Mouse (Mus musculus) c-Kit-positive CD71-positive TER-119-positive erythroid progenitor cells, embryonic 14.5 days (primary cell): ENCODE measurements at regions not wholly inside any gene's neighbourhood (a gene's known extent, or its start where the extent isn't known, plus 50 kb on each side); places are given as distances from the start of the nearest gene placed in this dataset.
"Not testable (repeated sequence)": the region's sequence is repeated elsewhere in the genome, so short reads cannot be mapped to it uniquely, and the experiment has no call there.

Experiments
- DNase-seq: peaks from one replicate; pipeline ENCODE4 v3.0.0-alpha.2; 2013; ENCODE audit warnings: low spot score

- DNase-seq, result no peak
Observed at GRCm38 (mm10) chr3:128415568-128415967, 519.4 kb upstream of the Fam241a start.

GRCm38 (mm10) chr3:128413481-128413880, 517.4 kb upstream of the Fam241a start:
- no peak for DNase-seq

GRCm38 (mm10) chr3:128412157-128412556, 516.0 kb upstream of the Fam241a start:
- no peak for DNase-seq

GRCm38 (mm10) chr3:128394805-128395204, 498.7 kb upstream of the Fam241a start:
- no peak for DNase-seq

- DNase-seq, result no peak
Observed at GRCm38 (mm10) chr3:128380579-128380978, 484.5 kb upstream of the Fam241a start.

GRCm38 (mm10) chr3:128369521-128370127, 473.5 kb upstream of the Fam241a start:
- DNase-seq, result no peak

GRCm38 (mm10) chr3:128362310-128362709, 466.2 kb upstream of the Fam241a start:
- no peak for DNase-seq

GRCm38 (mm10) chr3:128349123-128349522, 453.0 kb upstream of the Fam241a start:
- DNase-seq, result not testable (repeated sequence)

GRCm38 (mm10) chr3:128347782-128348574, 451.9 kb upstream of the Fam241a start:
- DNase-seq, result no peak

- DNase-seq, result no peak
Observed at GRCm38 (mm10) chr3:128337508-128337907, 441.4 kb upstream of the Fam241a start.

- peak; percentile 2 for DNase-seq
Observed at GRCm38 (mm10) chr3:128337031-128337430, 440.9 kb upstream of the Fam241a start.

- DNase-seq, result no peak
Observed at GRCm38 (mm10) chr3:128327677-128328076, 431.6 kb upstream of the Fam241a start.

- no peak for DNase-seq
Observed at GRCm38 (mm10) chr3:128301312-128301711, 405.2 kb upstream of the Fam241a start.

GRCm38 (mm10) chr3:128298110-128298509, 402.0 kb upstream of the Fam241a start:
- DNase-seq, result no peak

GRCm38 (mm10) chr3:128287846-128288245, 391.7 kb upstream of the Fam241a start:
- no peak for DNase-seq

GRCm38 (mm10) chr3:128285214-128285613, 389.1 kb upstream of the Fam241a start:
- no peak for DNase-seq

- DNase-seq, result no peak
Observed at GRCm38 (mm10) chr3:128280626-128281025, 384.5 kb upstream of the Fam241a start.

- DNase-seq, result no peak
Observed at GRCm38 (mm10) chr3:128270576-128270975, 374.5 kb upstream of the Fam241a start.

GRCm38 (mm10) chr3:128261208-128261607, 365.1 kb upstream of the Fam241a start:
- no peak for DNase-seq

- peak; percentile 10 for DNase-seq
Observed at GRCm38 (mm10) chr3:128247816-128248215, 351.7 kb upstream of the Fam241a start.

GRCm38 (mm10) chr3:128239813-128240421, 343.8 kb upstream of the Fam241a start:
- no peak for DNase-seq

- DNase-seq, result no peak
Observed at GRCm38 (mm10) chr3:128230390-128230789, 334.3 kb upstream of the Fam241a start.

- DNase-seq, result no peak
Observed at GRCm38 (mm10) chr3:128226930-128227585, 330.9 kb upstream of the Fam241a start.
